Mouse (Mus musculus): ENCODE data around the gene Fbxw25.
"Not testable (repeated sequence)": the region's sequence is repeated elsewhere in the genome, so short reads cannot be mapped to it uniquely, and the experiment has no call there.

DNA sequence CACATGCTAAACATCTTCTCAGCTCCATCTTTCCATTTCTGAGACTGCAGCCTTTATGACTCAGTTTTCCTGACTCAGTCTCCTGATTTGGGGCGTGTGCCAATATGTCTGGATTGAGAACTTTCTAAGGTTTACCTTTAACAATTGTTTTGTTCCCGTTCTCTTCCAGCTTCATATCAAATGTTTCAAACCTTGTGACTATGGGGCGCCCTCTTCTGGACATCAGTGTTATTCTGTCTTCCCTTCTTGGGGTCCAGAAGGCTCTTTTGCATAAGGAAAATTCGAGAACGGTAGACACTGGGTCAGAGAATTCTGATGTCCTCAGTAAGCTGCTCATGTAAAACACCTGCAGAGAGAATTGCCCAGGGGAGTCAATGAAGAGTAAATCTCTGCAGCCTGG, 57.6 kb downstream of the Fbxw25 start:
- not testable (repeated sequence) for TF ChIP-seq EP300 (optimal IDR thresholded peaks at IDR 0.05)
- peak; percentile 50 for TF ChIP-seq CTCF (IDR thresholded peaks at IDR 0.05; ENCODE audit: low read depth)

Data from stomach, postnatal 0 days (tissue).